Mouse (Mus musculus) adrenal gland, postnatal 4 days (tissue): ENCODE data around the gene Ttyh1. TPM values are rescaled to one million over a fixed set of nuclear protein-coding genes. Genes with fewer than 3 reads are reported as not detected.

Experiments used
- DNase-seq, 2 experiments: peaks; one replicate each; pipeline ENCODE4 v3.0.0; 2021 to 2022; ENCODE audit warnings: low spot score in 2 of 2, mixed read lengths in 2 of 2
- total RNA-seq, 2 experiments: library from RNA; stranded (reverse); gene quantifications; 2 replicates each; pipeline ENCODE4 v1.2.3; 2021

The Ttyh1 gene
- total RNA-seq, 2 experiments from 2014 or later = 13.7 to 19.0 TPM

DNA sequence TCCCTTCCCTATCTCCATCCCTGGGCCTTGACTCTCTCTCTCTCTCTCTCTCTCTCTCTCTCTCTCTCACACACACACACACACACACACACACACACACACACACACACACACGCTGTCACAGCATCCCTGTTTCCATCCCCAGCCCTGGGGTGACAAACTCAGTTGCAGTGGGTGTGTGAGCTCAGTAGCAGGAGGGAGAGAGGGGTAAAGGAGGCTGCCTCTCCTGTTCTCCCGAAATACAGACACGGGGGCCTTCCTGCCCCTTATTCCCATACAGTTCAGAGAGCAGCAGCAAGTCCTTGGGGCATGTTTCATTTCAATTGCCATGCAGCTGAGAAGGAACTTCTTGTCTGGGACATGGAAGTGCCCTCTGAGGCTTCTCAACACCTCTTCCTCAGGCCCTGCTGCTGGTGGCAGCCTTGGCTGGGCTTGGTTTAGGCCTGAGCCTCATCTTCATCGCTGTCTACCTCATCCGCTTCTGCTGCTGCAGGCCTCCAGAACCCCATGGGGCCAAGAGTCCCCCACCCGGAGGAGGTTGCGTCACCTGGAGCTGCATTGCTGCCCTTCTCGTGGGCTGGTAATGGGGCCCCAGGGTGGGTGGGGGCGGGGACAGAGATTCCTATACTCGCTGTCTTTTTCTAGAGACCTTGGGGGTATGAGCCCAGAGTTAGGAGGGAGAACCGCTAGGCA is 3.0 kb downstream of the Ttyh1 start:
- DNase-seq = no peak

DNA sequence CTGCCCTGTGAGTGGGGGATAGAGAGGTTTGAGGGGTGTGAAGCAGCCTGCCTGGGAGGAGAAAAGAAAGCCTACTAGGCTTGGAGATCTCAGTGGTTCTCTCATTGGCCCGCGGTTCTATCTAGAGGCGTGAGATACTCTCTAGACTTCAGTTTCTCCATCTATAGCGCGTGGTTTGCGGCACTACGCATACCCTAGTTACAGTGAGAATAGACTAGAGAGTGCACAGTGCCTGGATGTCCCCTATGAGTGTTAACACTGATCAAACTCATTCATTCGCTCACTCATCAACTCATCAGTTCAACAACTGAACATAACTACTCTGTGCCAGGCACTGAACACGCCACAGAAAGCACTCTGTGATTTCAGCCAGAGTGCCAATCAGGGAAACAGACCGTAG is 3.6 kb downstream of the Ttyh1 start:
- DNase-seq = no peak

DNA sequence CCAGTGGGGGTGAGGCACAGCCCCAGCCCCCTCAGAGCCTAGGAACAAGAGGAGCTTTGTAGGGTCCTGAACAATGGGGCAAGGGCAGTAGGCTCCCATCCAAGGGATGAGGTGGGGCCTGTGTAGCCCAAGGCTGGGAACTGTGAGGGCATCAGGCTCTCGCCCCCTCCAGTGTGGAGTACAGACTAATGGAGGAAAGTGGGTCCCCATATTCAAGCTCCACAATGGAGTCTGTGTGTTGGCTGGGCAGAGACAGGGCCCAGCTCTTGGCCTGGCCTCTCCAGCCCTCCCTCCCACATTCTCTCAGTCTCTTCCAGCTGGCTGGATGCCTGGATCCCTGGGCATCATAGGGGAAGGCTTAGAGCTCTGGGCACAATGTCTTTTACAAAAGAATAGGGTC is 4.5 kb downstream of the Ttyh1 start:
- DNase-seq = no peak

DNA sequence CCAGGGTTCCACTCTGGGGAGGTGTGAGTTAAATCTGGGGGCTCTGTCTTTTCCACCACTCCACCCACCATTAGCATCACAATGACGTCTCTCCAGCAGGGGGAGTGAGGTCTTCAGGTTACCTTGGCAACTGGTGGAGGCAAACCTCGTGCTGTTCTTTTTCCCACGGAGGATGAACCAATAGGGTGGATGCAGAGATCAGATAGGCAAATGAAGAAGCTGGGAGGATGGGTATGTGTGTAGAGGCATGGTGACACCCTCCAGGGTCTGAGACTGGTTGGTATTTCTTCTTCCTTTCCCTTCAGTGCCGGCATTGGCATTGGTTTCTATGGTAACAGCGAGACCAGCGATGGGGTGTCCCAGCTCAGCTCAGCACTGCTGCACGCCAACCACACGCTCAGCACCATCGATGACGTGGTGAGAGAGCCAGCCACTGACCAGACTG is 5.1 kb downstream of the Ttyh1 start:
- DNase-seq = no peak

- no peak for DNase-seq
These were observed 5.6 kb downstream of the Ttyh1 start for GRCm38 (mm10) chr7:4124856-4125255.

DNA sequence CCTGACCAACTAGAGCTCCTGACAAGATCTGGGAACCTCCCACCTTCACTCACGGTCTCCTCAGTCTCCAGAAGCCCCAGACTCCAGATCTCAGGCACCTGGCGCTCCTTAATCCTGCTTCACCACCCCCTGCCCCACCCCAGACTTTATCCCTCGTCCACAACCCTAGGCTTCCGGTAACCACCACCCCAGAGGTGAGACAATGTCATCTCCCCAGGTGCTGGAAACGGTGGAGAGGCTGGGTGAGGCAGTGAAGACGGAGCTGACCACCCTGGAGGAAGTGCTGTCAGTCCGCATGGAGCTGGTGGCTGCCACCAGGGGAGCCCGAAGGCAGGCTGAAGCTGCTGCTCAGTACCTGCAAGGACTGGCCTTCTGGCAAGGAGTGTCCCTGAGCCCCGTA is 6.1 kb downstream of the Ttyh1 start:
- DNase-seq = no peak

DNA sequence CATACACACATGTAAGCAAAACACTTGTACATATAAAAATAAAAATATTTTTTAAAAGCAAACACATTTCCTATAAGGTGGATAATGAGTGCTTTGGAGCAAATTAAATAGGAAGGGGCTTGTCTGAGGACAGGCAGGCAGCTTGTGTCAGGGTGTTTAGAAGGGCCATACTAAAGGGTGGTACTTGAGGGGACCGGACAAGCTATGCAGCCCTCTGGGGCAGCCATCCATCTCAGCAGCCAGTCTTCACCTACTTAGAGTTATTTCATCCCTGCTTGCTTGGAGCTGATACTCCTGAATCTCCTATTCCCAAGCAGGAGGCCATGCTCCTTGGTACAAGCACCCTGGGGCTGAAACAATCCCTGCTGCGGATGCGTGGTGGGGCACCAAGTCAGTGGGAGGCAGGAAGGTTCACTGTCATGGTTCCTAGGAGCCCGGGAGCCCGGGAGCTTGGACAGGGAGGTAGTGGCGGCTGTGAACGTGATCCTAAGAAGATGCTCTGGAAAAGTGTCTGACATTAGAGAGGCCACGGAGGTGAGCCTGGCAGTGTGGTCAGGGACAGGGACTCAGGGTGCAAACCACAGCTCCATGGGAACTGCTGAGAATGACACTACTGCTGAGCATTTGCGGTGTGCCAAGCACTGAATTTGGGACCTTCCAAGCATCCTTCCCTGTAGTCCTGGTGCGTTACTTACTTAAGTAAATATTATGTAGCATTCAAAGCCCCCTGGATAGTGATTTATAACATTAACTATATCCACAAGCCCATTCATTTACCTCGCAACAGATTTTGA is 8.0 kb downstream of the Ttyh1 start:
- no peak for DNase-seq

DNA sequence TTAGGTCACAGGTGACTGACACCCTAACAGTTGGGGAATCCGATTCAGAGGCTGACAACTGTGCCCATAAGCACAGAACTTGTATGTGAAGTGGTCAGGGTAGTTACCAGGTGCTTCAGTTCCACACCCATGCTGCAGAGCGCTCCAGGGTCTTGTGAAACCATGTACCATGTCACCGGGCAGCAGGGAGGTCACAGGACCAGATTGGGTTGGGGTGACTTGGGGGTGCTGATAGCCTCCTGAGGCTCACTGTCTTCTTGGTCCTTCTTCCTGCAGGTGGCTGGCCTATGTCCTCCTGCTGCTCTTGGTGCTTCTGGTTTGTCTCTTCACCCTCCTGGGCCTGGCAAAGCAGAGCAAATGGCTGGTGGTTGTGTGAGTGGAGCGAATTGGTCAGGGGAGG is 8.7 kb downstream of the Ttyh1 start:
- no peak for DNase-seq

DNA sequence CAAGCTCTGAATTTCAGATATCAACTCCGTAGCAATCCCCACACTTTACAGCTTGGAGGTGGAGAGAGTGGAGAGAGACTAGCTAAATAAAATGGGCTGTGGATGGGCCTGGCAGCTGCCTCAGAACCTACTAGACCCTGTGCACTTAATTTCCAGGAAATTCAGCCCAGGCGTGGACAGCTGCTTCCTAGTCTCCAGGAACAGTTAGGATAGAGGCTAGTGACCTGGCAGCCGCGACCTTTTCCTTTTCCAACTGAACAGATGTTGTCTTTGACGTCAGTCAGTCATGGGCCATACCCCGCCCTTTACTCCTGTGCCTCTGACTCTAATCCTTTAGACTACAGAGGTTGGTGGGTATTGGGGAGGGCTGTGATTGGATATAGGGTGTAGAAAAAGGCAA is 9.7 kb downstream of the Ttyh1 start:
- no peak for DNase-seq

- peak in 1 of 2 experiments; percentile 72 for DNase-seq
These were observed 11.7 kb downstream of the Ttyh1 start for GRCm38 (mm10) chr7:4130686-4131452.

DNA sequence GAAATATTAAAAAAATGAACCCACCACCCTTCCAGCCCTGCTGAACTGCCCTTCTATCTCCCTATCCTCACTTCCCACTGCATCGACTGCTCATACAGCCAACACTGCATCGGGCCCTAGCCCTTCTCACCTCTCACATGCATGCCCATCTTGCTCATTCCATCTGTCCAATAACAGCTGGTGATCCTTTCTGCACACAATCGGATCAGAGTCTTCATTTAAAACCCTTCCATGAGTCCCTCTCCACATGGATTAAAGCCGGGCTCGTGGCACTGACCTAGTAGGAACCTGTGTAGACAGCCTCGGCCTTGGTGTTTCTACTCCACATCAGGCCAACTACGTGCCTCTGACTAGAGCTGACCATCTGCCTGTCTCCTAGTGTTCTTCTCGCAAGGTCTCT is 12.8 kb downstream of the Ttyh1 start:
- DNase-seq = no peak

- no peak for DNase-seq
These were observed 13.4 kb downstream of the Ttyh1 start for GRCm38 (mm10) chr7:4132581-4132980.

GRCm38 (mm10) chr7:4132998-4133397 is 13.8 kb downstream of the Ttyh1 start:
- DNase-seq = no peak

GRCm38 (mm10) chr7:4134911-4135310 is 15.7 kb downstream of the Ttyh1 start:
- no peak for DNase-seq

DNA sequence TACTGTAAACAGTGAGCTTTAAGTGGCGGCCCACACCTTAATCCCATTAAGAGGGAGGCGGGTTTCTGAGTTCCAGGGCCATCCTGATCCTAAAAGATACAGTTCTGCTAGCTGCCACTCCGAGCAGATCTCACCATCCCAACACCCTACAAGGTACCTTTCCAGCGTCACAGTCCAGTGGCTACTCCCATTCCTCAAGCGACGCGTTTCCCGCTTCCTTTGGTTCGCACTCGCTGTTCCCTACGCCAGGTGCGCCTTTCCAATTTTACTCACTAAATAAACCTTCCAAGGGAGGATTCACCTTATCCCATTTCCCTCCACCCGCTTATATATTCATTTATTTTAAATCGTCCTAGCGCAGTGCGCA is 17.2 kb downstream of the Ttyh1 start:
- DNase-seq = no peak

DNA sequence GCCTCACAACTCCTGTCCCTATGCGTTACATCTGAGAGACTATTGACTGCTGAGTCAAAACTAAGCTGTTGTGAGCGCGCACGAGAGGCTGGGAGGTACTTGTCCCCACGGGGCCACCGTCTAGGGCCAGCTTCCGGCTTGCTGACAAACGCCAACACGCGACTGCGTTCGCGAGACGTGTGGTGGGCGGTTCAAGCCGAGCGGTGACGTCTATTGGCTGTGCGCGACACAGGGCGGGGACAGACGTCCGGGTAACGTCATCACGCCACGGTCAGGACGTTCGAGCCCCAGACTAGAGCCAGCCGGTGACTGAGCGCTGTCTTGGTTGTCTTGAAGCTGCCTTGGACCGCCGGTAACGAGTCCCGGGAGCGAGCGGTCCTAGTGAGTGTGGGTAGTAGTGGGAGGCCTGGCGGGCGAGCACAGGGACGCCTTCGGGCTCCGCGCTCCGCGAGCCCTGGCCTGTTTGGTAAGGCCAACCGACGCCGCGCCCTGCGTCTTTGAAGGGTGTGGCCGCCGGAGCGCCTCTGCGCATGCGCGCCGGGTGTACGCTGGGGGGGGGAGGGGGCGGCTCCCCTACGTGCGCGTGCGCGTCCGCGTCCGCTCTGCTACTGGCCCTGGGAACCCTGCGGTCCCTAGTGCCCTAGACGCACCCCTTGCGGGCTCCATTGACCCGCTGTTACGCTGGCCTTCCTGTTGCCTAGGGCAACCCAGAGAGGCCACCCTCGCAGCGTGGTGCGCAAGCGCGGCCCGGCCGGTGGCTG is 17.7 kb downstream of the Ttyh1 start, which contains the start of gene Leng8:
TSS of gene Leng8 (plus strand) at position 269 of the 761 bp plus-strand sequence.
- peak; percentile 94 to 97 for DNase-seq

DNA sequence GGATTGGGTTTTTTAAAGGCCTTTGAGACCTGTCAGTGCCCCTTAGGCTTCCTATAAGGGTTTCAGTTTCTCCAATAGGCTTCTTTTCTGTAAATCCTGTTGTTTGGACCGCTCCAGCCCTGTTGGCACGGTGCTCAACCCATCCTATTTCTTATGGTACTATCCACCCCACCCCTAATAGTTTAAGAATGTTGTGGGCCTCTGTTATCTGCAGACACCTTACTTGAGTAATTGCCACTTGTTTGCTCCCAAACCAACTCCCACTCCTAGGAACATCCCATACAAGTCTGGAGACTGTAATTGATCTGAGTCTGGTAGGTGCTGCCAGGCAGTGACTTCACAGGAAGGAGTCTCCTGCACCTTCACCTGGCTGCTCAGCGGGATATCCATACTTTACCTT is 18.5 kb downstream of the Ttyh1 start:
- no peak for DNase-seq

- no peak for DNase-seq
These were observed 19.0 kb downstream of the Ttyh1 start for GRCm38 (mm10) chr7:4138181-4138580.

- no peak for DNase-seq
These were observed 19.5 kb downstream of the Ttyh1 start for GRCm38 (mm10) chr7:4138671-4139070.

- DNase-seq = no peak
These were observed 20.2 kb downstream of the Ttyh1 start for GRCm38 (mm10) chr7:4139391-4139790.

GRCm38 (mm10) chr7:4141648-4142325 is 22.6 kb downstream of the Ttyh1 start:
- no peak for DNase-seq
